ENCODE assay signal across 8 mouse cellular contexts in genomic region chr8:126825877-126826276, GRCm38 (mm10).
DNase-seq lines count a peak whose midpoint lies in the region; ATAC-seq lines count a peak whose summit lies in the region.

No protein-coding gene starts in this region.

- no peaks in the 10 kb centered on the region for H3K27me3 ChIP-seq in hindbrain, embryonic 10.5 days (ENCODE audit: insufficient read depth, poor library complexity, severe bottlenecking)
- H3K27me3 ChIP-seq in limb, embryonic 12.5 days, result no peaks in the 10 kb centered on the region
- no peaks in the 10 kb centered on the region for H3K27me3 ChIP-seq in neural tube, embryonic 11.5 days (ENCODE audit: control insufficient read depth, insufficient read depth, low read length)

- 21% methylated on average over 3 of the region's 3 CpGs for whole genome bisulfite sequencing in hindbrain, embryonic 10.5 days
- WGBS in limb, embryonic 12.5 days, result 12% methylated on average over 3 of the region's 3 CpGs
- 14% methylated on average over 3 of the region's 3 CpGs for WGBS in neural tube, embryonic 11.5 days

- no peaks in the 10 kb centered on the region for H3K36me3 ChIP-seq in hindbrain, embryonic 10.5 days
- no peaks in the 10 kb centered on the region for H3K36me3 ChIP-seq in limb, embryonic 12.5 days
- no peaks in the 10 kb centered on the region for H3K36me3 ChIP-seq in neural tube, embryonic 11.5 days (ENCODE audit: control insufficient read depth, insufficient read depth, low read length)

- H3K27ac ChIP-seq in hindbrain, embryonic 10.5 days, result peak overlapping the region; percentile 95
- peak overlapping the region; percentile 99 for H3K27ac ChIP-seq in limb, embryonic 12.5 days
- H3K27ac ChIP-seq in neural tube, embryonic 11.5 days (ENCODE audit: low read depth, low read length), result peak overlapping the region; percentile 92

- peak; percentile 67; the same call in 1 of the 2 replicates for ATAC-seq in limb, embryonic 12.5 days (ENCODE audit: insufficient number of reproducible peaks, insufficient read depth, low FRiP score, low TSS enrichment, low read depth)
- ATAC-seq in neural tube, embryonic 11.5 days (ENCODE audit: insufficient read depth, low FRiP score, low TSS enrichment), result peak; percentile 85

- peak; percentile 62 for DNase-seq in gastrocnemius, postnatal 14 days
- no peak for DNase-seq in gastrocnemius, adult 18-20 months (ENCODE audit: low spot score)
- DNase-seq in embryo, embryonic 11 days, result peak; percentile 89
- DNase-seq in hindbrain, embryonic 10.5 days (ENCODE audit: low spot score), result peak; percentile 71
- peak; percentile 77 for DNase-seq in neural tube, embryonic 11.5 days (ENCODE audit: low spot score)
- DNase-seq in ovary, postnatal 36 days (ENCODE audit: low spot score), result no peak
- no peak for DNase-seq in gastrocnemius, postnatal 10 days

- peak overlapping the region; percentile 36 for H3K4me2 ChIP-seq in limb, embryonic 12.5 days
- no peak overlapping the region; the same call in 1 of the 2 replicates for H3K4me2 ChIP-seq in neural tube, embryonic 11.5 days (ENCODE audit: low read depth)

- H3K4me1 ChIP-seq in hindbrain, embryonic 10.5 days (replicated peaks), result peaks cover 62% of the 10 kb centered on the region
- peaks cover 58% of the 10 kb centered on the region for H3K4me1 ChIP-seq in limb, embryonic 12.5 days (replicated peaks)
- peaks cover 30% of the 10 kb centered on the region for H3K4me1 ChIP-seq in neural tube, embryonic 11.5 days (ENCODE audit: control insufficient read depth, insufficient read depth, low read length)

- 0 out of 2 replicates have a peak overlapping the region, but pooled peaks have one; percentile 31 for H3K9ac ChIP-seq in limb, embryonic 12.5 days (replicated peaks)
- H3K9ac ChIP-seq in neural tube, embryonic 11.5 days (ENCODE audit: low read length), result peak overlapping the region; percentile 12

- H3K9me3 ChIP-seq in hindbrain, embryonic 10.5 days, result no peaks in the 10 kb centered on the region
- H3K9me3 ChIP-seq in limb, embryonic 12.5 days, result no peaks in the 10 kb centered on the region
- H3K9me3 ChIP-seq in neural tube, embryonic 11.5 days (ENCODE audit: control insufficient read depth, low read length), result no peaks in the 10 kb centered on the region

- H3K4me3 ChIP-seq in hindbrain, embryonic 10.5 days, result peak overlapping the region; percentile 33
- no peak overlapping the region for H3K4me3 ChIP-seq in limb, embryonic 12.5 days (replicated peaks)
- no peak overlapping the region for H3K4me3 ChIP-seq in neural tube, embryonic 11.5 days (ENCODE audit: low read depth, low read length)

- intact Hi-C loops in gastrocnemius, postnatal 14 days (cut with DNase I; ENCODE audit: low total_unique reads), result no loop called here

Comparison
In these comparisons a context has a peak if more than half of its experiments do, and no peak if none do; other contexts are left out.
1. DNase-seq: peak in gastrocnemius, postnatal 14 days (single experiment), embryo, embryonic 11 days (single experiment), hindbrain, embryonic 10.5 days (single experiment) and neural tube, embryonic 11.5 days (single experiment); none in gastrocnemius, adult 18-20 months (single experiment), ovary, postnatal 36 days (single experiment) and gastrocnemius, postnatal 10 days (single experiment).
2. Peak in every context shown above with its lines, with median percentiles within 50 percentile points of each other: H3K27ac ChIP-seq.